Mouse (Mus musculus): Measurements from ENCODE around the gene Car9.
A peak's percentile ranks its signal among the peaks of the same experiment; 100 is the strongest.
"Not testable (repeated sequence)": the region's sequence is repeated elsewhere in the genome, so short reads cannot be mapped to it uniquely, and the experiment has no call there.

The Car9 gene

GRCm38 (mm10) chr4:43506536-43507185 lies at the start of gene Car9:
Gene Car9 (plus strand): TSS chr4:43506966.
- DNase-seq (ENCODE audit: low spot score): no peak

- no peak for DNase-seq (ENCODE audit: low spot score)
These were observed 49.6 kb upstream of the Car9 start for GRCm38 (mm10) chr4:43457124-43457523.

- no peak for DNase-seq (ENCODE audit: low spot score)
These were observed 43.7 kb upstream of the Car9 start for GRCm38 (mm10) chr4:43463102-43463501.

- no peak for DNase-seq (ENCODE audit: low spot score)
These were observed 40.8 kb upstream of the Car9 start for GRCm38 (mm10) chr4:43465935-43466334.

- DNase-seq (ENCODE audit: low spot score): no peak
These were observed 39.9 kb upstream of the Car9 start for GRCm38 (mm10) chr4:43466872-43467271.

GRCm38 (mm10) chr4:43470301-43470700 lies 36.5 kb upstream of the Car9 start:
- no peak for DNase-seq (ENCODE audit: low spot score)

GRCm38 (mm10) chr4:43473636-43474035 lies 33.1 kb upstream of the Car9 start:
- DNase-seq (ENCODE audit: low spot score): no peak

GRCm38 (mm10) chr4:43476604-43477003 lies 30.2 kb upstream of the Car9 start:
- no peak for DNase-seq (ENCODE audit: low spot score)

- DNase-seq (ENCODE audit: low spot score): peak; percentile 90
These were observed 28.8 kb upstream of the Car9 start for GRCm38 (mm10) chr4:43477857-43478533.

- DNase-seq (ENCODE audit: low spot score): no peak
These were observed 28.3 kb upstream of the Car9 start for GRCm38 (mm10) chr4:43478534-43478858.

GRCm38 (mm10) chr4:43478906-43479832 lies 27.6 kb upstream of the Car9 start:
- DNase-seq (ENCODE audit: low spot score): peak; percentile 95

- no peak for DNase-seq (ENCODE audit: low spot score)
These were observed 25.8 kb upstream of the Car9 start for GRCm38 (mm10) chr4:43480985-43481384.

GRCm38 (mm10) chr4:43481894-43482456 lies 24.8 kb upstream of the Car9 start:
- DNase-seq (ENCODE audit: low spot score): no peak

GRCm38 (mm10) chr4:43482591-43482990 lies 24.2 kb upstream of the Car9 start:
- no peak for DNase-seq (ENCODE audit: low spot score)

- DNase-seq (ENCODE audit: low spot score): no peak
These were observed 23.2 kb upstream of the Car9 start, which contains the start of gene Sit1 for GRCm38 (mm10) chr4:43483535-43484091. Gene Sit1 (minus strand): TSS chr4:43483734.

- not testable (repeated sequence) for DNase-seq (ENCODE audit: low spot score)
These were observed 21.1 kb upstream of the Car9 start for GRCm38 (mm10) chr4:43485666-43486065.

- no peak for DNase-seq (ENCODE audit: low spot score)
These were observed 17.2 kb upstream of the Car9 start for GRCm38 (mm10) chr4:43489611-43490010.

GRCm38 (mm10) chr4:43490801-43491200 lies 16.0 kb upstream of the Car9 start:
- DNase-seq (ENCODE audit: low spot score): no peak

- DNase-seq (ENCODE audit: low spot score): no peak
These were observed 14.5 kb upstream of the Car9 start for GRCm38 (mm10) chr4:43492101-43492820.

- DNase-seq (ENCODE audit: low spot score): peak; percentile 80
These were observed 14.0 kb upstream of the Car9 start, which contains the start of gene Ccdc107 for GRCm38 (mm10) chr4:43492821-43493185. Gene Ccdc107 (plus strand): TSS chr4:43492900.

- DNase-seq (ENCODE audit: low spot score): peak; percentile 99
These were observed 13.4 kb upstream of the Car9 start for GRCm38 (mm10) chr4:43493186-43493845.
